Mouse (Mus musculus): ENCODE results near the gene Gm28576. TPM values are rescaled to one million over a fixed set of nuclear protein-coding genes. Genes with fewer than 3 reads are reported as not detected.

The Gm28576 gene
- not detected for polyA plus RNA-seq (2014; fragmentation: Illumina TruSeq; extraction: RNeasy Lipid Tissue Mini Kit (QIAGEN cat#74804); ENCODE audit: low read depth, low replicate concordance)

DNA sequence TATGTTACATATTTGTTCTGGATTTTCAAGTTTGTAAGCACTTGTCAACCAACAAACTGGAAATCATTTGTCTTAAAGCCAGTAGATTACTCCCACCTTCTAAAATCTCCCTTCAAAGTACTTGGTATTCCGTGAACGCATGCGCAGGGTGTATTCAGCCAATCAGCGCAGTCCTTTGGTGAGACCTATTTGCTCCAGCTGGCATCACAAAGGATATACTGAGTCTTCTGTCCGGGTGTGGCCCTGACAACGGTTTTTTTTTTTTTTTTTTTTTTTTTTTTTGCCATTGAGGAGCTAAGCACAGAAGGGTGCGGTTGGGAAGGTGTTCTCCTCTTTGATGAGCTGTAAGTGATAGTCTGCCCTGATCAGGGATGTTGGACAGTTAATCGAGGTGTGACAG lies at the start of gene Gm28576:
Gm28576 (plus strand) TSS at position 301 of the 400 bp plus-strand sequence.

Other genes starting within 250 kb of the Gm28576 start
- not detected for gene Gm20826, start 84.5 kb upstream of the Gm28576 start, polyA plus RNA-seq (2014; fragmentation: Illumina TruSeq; extraction: RNeasy Lipid Tissue Mini Kit (QIAGEN cat#74804); ENCODE audit: low read depth, low replicate concordance)